Mouse (Mus musculus): ENCODE measurements around the gene Bco2.

Bco2 gene

GRCm38 (mm10) chr9:50554241-50555093 lies 514 bp downstream of the Bco2 start, which contains the start of gene Il18:
Il18 (plus strand) TSS chr9:50554827.
- DNase-seq = peak; percentile 34 to 55

- no peak for DNase-seq
Observed at GRCm38 (mm10) chr9:50553547-50553946, 1.4 kb downstream of the Bco2 start.

DNA sequence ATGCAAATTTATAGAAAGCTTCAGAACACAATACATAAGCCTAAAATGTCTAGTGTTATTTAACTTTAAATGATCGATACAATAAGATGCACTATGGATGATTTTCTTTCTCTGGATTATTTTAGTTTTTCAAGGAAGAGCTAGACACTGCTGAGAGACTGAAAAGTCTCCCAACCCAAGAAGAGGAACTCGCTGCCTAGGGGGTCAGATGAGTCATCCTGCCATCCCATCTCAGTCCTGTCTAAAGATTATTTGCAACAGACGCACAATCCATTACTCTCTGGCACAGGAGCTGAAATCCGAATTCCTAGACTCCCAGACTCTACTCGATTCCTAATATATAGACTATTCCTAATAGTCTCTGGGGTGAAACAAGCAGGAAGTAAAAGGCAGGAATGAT lies 2.8 kb downstream of the Bco2 start:
- DNase-seq = no peak

GRCm38 (mm10) chr9:50548936-50549335 lies 6.0 kb downstream of the Bco2 start:
- DNase-seq = no peak

- no peak for DNase-seq
Observed at GRCm38 (mm10) chr9:50547859-50548478, 7.0 kb downstream of the Bco2 start.

DNA sequence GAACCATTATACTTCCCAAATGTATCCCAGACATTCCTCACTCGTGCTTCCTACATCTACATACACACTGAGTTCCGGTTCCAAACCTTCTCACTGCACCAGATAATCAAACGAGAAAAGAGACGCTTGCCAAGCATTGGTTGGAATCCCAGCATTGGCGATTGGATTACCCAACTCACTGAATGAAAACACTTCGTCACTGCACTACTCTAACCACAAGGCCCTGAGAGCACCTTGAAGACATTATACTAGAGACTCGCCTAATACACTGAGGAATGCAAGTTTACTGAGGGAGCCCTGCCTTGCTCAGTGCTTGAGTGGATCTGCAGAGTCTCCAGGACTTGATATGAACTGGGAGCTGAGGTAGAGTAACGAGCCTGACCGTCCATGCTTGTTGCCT lies 12.6 kb downstream of the Bco2 start:
- DNase-seq = no peak

DNA sequence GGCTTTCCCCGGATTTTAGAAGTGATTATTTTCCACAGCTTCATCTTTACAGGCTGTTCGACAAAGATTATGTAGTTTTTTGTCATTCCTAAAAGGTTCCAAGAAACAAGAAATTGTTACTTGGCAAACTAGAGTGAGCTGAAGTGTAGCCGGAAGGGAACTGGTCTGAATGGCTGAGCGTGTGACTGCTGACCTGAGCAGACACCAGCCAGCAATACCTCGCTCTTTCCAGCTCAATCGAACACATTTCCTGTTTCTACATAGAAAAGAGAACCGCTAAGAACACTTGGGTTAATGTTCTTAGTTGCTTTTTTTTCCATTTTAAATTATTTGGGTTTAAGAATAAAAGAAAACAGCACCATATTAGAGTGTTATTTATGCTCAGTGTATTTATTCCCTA lies 14.8 kb downstream of the Bco2 start:
- no peak for DNase-seq

- DNase-seq = no peak
Observed at GRCm38 (mm10) chr9:50537295-50537694, 17.7 kb downstream of the Bco2 start.

DNA sequence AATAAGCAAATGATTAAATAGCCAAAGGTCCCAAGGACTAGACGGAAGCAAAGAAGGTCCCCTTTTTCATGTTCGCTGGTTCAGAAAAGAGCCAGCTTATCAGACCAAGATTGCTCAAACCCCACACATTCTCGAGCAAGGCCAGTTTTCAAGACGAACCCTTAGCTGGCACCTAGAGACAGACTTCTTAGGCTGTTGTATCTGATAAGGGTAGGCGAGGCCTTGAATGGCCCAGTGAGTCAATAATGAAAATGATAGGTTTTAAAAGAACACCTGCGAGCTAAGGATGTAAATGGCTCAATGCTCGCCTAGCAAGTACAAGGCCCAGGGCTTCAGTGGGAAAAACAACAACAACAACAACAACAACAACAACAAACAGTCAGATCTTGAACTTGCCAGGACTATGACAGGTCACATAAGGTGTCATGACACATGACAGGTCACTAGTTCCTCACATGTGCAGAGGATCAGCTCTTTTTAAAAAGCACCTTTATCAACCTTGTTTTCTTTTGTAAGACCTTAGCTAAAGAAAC lies 18.3 kb downstream of the Bco2 start:
- DNase-seq = no peak

- DNase-seq = peak; percentile 15 to 29
Observed at GRCm38 (mm10) chr9:50535930-50536329, 19.1 kb downstream of the Bco2 start.

- no peak for DNase-seq
Observed at GRCm38 (mm10) chr9:50533791-50534190, 21.2 kb downstream of the Bco2 start.

DNA sequence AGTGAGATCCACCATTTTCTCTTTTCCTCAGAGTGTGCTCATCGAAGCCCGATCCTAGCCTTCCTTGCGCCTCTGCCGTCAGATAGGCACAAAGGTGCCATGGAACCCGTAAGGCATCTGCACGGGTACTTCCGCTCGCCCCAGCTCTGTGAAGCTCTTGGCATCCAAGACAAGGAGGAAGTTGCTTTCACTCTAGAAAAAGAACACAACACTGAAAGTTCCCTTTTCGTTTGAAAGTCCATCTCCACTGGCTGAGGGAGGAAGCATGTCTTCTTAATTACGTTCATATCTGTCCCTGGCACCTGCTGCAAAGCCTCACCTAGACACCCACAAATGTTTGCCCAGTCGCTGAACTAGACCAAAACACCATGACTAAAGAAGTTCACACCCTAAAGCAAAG lies 21.7 kb downstream of the Bco2 start:
- no peak for DNase-seq

DNA sequence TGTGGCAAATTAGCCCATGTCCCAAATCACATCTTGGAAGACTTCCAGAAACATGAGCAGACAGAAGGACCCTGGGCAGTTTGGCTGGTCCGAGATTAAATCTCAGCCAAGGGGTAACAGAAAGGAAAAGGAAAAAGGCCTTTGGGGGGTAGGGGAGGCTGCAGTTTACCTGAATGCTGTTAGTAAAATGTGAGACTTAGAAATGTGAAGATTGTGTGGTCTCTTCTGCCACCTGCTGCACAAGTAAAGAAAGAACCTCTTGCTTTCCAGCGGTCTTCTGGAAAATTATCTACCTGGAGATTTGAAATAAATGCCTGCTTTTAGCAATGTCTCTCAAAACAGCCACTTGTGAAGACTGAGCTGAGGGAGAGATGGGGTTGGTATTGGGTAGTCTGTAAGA lies 24.1 kb downstream of the Bco2 start:
- DNase-seq = peak; percentile 62 to 69

GRCm38 (mm10) chr9:50528293-50528892 lies 26.6 kb downstream of the Bco2 start, which contains the start of gene Pts:
Pts (minus strand) TSS chr9:50528724.
- peak; percentile 99 for DNase-seq

- peak in 1 of 2 experiments; percentile 11 for DNase-seq
Observed at GRCm38 (mm10) chr9:50527860-50528259, 27.1 kb downstream of the Bco2 start.

- DNase-seq = no peak
Observed at GRCm38 (mm10) chr9:50525585-50525984, 29.4 kb downstream of the Bco2 start.

- no peak for DNase-seq
Observed at GRCm38 (mm10) chr9:50524936-50525335, 30.0 kb downstream of the Bco2 start.

DNA sequence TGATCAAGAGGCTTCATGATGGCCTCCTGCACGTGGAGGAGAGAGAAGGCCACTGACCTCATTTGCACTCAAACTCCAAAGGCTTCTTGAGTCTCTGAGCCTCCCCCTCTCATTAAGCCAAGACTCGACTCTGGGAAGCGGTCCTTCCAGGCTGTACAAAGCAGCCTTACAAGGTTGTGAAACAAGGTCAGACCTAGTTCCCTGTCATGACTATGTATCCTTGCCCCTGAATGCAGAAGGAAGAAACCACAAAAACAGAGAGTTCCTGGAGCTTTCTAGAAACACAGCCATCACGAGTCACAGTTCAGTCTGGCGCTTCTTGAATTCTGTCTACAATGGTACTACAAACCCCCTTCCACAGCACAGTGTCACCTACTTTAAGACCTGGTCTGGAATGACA lies 32.4 kb downstream of the Bco2 start:
- DNase-seq = no peak

GRCm38 (mm10) chr9:50521562-50521961 lies 33.4 kb downstream of the Bco2 start:
- DNase-seq = no peak

DNA sequence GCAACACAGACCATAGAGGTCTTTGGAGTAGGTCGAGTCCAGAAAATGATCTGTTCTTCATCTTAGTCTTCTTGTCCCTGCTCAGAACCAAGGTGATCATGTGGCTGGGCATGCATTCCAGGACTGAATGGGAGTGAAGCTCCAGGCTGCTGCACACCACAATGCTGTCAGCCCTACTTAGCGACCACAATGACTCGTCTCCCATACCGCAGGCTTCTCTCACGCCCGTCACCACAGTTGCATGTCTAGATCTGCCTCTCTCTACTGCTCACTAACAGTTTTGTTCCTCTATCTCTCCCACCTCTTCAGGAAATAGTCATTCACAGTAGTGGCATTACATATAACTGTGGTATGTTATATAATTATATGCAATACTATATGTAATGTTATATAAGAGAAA lies 34.2 kb downstream of the Bco2 start:
- no peak for DNase-seq

- peak; percentile 17 to 36 for DNase-seq
Observed at GRCm38 (mm10) chr9:50518781-50519180, 36.2 kb downstream of the Bco2 start.

- no peak for DNase-seq
Observed at GRCm38 (mm10) chr9:50515462-50515861, 39.5 kb downstream of the Bco2 start.

DNA sequence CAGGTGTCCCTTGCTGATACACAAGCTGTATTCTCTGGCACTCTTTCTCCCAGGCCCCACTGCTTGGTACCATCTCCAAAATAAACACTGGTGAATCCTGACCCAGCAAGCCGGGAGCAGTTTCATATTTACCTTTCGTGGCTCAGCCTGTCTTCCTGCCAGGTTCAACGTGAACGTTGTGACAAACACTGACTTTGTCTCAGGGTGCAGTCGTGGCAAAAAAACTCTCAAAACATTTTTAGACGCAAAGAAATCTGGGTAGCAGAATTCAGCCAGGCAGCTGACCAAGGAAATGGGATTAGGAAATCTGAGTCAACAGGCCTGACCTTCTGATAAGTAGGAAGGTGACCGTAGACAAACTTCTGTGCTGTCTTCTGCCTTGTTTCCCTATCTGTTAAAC lies 47.4 kb downstream of the Bco2 start:
- peak; percentile 38 to 47 for DNase-seq

GRCm38 (mm10) chr9:50505405-50505804 lies 49.6 kb downstream of the Bco2 start:
- no peak for DNase-seq
